Mouse (Mus musculus) heart, postnatal 0 days (tissue): ENCODE data around the gene 1810046K07Rik.

ENCODE experiments used
- CTCF ChIP-seq: IDR thresholded peaks from 2 replicates; pipeline ENCODE4 v1.5.1; 2016; ENCODE audit warnings: antibody characterized with exemption, control low read depth, low read depth
- EP300 ChIP-seq: IDR thresholded peaks from 2 replicates; pipeline ENCODE4 v1.6.1; 2016; ENCODE audit warnings: antibody characterized with exemption, low read depth

DNA sequence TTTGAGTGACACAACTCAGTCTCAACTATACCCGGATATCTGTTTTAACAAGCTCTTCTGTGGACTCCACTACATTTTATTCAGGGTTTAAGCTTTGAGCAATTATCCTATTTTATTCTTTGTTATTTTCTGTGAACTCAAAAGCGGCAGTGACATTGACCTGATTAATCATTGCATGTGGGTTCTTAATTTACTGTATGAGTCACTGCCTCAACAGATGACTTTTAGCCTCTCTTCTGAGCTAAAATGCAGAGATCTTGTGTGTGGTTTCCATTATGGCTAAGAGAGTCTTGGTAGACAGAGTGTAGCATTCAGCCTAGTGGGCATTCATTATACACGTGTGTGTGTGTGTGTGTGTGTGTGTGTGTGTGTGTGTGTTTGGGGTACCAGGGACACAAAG lies 24.2 kb upstream of the 1810046K07Rik start:
- no peak for TF ChIP-seq EP300
- TF ChIP-seq CTCF = no peak
